Mouse (Mus musculus): Measurements from ENCODE around the gene Ksr2.
"Not testable (repeated sequence)": the region's sequence is repeated elsewhere in the genome, so short reads cannot be mapped to it uniquely, and the experiment has no call there.

The Ksr2 gene

DNA sequence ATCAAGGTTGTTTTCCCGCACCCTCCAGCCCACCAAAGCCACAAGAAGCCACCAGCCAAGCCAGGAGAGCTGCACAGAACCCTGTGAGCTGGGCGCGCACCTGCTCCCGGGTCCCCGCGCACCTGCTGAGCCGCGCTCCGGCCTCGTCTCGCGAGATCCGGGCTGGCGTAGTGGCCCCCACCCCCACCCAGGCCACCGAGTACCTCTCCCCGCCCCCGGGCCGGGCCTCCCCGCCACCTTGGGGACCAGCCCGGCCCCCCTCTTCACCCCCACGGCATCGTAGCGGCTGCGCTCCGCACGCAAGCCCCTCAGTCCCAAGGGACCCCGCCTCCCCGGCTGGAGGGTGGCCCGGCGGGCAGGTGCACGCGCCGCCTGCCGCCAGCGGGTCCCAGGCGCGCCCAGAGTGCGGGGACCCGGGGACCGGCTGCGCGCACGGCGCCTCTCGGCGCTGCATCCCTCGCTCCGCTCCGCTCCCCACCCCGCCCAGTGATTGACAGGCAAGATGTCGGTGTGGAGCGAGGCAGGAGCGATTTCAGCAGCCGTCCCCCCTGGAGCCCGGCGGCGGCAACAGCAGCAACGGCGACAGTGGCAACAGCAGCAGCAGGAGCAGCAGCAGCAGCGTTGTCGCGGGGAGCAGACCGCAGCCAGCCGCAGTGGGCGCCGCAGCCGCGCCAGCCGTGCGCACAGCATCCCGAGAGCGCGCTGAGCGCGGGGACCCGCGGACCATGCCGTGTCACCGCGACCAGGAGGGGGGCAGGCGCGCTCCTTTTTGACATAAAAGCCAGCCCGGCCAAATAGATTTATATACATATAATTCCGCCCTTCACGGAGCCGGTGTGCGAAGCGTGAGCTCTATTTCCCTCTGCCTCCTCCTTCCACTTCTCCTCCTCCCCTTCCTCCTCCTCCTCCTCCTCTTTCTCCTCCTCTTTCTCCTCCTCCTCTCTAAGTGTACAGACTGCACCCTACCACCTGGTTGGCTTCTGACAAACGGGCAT is at the start of gene Ksr2:
Gene Ksr2, plus strand, starts transcription at position 494 of the 995 bp plus-strand sequence.
- peak; percentile 89 for DNase-seq

DNA sequence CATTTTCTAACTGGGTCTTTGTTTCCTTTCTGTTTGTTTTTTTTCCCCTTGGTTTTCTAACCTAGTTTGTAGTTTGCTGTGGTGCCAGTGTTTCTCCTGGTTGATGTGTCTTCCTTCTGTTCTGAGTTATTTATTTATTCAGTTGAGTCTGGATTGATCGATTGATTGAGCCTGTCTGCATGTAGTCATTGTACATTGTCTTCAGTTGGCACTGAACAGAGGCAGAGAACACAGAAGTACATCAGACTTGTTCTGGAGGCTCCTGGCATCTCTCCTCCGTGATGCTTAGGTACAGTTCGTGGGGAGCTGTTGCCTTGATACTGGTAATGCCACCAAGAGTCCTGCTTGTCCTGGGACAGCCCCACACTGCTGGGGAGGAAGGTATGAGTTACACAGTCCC is 49.0 kb upstream of the Ksr2 start:
- no peak for DNase-seq

DNA sequence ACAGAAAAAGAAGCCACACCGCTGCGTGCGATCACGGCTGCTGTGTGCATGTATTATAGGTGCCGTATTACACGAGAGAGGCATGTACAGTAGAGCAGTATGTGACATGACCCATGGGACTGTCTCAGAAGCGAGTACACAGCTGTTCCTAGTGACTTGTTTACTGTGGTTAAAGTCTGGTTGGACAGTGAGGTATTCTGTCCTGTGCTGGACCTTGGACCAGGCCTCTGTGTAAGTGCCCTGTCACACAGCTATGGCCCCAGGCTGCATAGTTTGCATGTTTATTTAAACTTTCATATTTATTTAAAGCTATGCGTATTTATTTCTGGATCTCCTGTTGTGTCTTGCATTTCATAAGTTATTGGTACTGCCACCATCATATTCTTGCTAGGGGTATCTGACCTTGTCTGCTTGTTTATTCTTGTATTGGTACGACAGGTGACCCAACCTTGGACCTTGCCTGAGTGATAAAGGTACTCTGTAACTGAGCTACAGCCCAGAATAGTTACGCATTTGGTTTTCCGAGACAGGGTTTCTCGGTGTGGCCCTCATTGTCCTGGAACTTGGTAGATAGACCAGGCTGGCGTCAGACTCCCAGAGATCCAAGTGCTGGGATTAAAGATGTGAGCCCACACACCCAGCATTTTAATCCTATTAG is 47.8 kb upstream of the Ksr2 start:
- DNase-seq: no peak

DNA sequence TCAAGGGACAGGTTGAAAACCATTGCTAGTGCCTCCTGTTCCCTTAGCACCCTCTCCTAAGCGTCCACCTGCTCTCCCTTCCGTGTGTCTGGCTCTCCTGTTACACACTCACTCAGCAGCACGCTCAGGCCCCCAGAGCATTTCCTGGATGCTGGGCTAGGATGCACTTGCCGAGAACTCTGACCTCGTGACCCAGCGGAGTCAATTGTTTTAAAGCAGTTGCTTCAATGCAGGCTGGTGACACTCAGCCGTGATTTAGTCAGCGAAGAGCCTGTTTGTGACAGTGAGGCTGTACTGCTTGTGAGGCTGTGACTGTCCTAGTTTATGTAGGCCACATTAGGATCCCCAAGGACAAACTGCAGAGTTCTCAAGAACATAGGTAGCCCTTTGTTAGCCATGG is 46.6 kb upstream of the Ksr2 start:
- no peak for DNase-seq

DNA sequence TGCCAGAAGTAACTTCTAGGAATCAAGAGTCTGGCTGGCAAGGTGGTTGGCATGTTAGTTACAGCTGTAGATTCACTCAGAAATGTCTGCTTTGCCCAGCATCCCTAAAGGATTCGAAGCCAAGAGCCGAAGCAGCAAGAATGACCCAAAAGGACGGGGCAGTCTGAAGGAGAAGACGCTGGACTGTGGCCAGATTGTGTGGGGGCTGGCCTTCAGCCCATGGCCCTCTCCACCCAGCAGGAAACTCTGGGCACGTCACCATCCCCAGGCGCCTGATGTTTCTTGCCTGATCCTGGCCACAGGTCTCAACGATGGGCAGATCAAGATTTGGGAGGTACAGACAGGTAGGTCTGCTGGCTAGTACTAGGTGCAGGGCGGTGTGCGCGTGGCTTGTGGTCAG is 43.2 kb upstream of the Ksr2 start:
- DNase-seq: no peak

DNA sequence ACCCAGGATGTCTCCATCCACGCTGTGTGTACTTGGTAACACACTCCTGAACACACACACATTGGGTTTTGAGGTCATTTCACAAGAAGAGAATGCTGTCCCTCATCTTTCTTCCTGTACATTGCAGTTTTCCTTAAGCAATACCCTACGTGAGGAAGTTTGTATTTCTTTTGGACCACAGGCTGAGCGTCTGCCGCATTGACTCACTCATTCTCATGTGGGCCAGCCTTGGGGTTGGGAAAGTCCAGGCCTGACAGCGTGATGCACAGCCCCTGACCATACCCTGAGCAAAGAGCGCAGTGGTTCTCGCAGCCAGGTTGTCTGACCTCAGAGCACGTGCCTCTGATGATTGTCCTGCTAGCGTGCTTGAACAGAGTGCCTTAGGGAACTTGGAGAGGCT is 40.4 kb upstream of the Ksr2 start:
- DNase-seq: no peak

DNA sequence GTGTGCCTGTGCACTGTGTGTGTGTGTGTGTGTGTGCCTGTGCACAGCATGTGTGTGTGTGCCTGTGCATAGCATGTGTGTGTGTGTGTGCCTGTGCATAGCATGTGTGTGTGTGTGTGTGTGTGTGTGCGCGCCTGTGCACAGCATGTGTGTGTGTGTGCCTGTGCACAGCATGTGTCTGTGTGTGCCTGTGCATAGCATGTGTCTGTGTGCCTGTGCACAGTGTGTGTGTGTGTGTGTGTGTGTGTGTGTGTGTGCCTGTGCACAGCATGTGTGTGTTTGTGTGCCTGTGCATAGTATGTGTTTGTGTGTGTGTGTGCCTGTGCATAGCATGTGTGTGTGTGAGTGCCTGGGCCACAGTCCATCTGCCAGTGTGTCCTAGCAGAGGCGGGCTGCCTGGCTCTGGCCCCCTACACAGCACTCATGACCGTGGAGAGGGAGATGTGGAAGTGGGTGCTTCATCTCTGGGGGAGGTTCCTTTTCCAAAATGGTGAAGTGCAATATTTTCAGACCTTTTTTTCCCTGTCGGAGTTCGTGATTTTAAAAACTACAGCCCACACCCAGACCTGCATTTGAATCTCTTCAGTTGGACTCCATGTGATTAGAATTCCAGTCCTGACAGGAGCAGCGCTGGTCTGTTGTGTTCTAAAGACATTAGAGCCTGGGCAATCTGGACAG is 39.3 kb upstream of the Ksr2 start:
- no peak for DNase-seq

DNA sequence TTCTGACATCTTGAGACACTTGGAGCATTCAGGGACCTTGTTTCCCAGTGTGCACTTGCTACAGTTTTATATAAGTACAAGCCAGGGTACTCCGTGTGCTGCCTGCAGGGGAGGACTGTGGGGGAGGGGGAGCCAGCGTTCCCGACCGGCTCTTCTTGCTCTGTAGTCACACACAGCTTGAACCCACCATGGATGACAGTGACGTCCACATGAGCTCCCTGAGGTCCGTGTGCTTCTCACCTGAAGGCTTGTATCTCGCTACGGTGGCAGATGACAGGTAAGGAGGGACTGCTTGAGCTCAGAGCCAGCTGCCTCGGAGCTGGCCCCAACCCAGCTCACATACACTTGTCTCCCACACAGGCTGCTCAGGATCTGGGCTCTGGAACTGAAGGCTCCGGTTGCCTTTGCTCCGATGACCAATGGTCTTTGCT is 37.5 kb upstream of the Ksr2 start:
- no peak for DNase-seq

DNA sequence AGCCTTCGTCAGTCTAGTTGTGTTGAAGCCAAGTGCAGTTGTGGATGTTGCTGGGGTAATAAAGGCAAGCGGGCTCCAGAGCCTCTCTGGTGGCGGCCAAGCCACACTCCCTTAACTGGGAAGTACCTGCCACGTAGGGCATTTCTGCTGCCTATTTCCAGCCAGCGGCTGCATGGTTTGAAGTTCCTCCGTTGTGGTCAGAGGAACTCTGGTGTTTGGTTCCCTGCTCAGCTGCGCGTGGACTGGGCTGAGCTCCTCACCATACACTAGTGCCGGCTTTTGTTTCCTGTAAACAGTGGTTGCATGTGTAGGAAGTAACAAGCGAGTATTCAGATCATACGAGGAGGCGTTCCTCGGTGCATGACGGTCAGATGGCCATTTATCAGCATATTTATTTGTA is 36.1 kb upstream of the Ksr2 start:
- not testable (repeated sequence) for DNase-seq

DNA sequence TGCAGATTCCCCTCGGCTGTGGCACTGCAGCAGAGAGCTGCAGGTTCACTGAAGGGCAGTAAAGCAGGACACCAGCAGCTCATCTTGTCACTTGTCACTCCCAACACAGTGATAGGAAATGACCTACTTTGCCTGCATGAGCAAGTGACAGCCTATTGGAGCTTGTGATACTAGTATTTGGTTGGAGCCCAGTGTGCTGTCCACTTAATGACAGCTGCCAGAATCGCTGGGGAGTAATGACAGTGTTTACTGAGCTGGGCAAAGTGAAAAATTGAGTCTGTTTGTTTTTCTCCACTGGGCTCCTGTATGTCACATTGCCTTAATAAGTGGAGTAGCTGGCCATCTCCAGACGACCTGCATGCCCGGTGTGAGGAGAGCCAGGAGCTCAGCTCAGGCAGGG is 33.6 kb upstream of the Ksr2 start:
- DNase-seq: peak; percentile 37

DNA sequence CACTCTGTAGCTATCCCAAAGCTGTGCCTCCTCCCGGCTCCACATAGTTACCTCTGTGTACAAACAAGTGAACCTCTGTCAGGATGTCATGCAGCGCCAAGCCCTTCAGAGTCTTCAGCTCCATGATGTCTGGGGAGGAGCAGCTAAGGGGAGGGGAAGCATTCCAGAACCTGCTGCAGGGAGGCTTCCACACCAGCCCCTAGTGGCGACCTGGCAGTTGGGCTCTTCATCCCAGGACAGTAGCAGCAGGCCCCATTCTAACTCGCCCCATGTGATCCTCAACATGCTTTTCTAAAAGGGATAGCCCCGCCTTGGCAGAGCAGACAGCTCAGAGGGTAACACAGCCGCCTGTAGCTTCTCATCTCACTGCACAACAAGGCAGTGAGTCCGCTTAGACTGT is 32.0 kb upstream of the Ksr2 start:
- DNase-seq: no peak

DNA sequence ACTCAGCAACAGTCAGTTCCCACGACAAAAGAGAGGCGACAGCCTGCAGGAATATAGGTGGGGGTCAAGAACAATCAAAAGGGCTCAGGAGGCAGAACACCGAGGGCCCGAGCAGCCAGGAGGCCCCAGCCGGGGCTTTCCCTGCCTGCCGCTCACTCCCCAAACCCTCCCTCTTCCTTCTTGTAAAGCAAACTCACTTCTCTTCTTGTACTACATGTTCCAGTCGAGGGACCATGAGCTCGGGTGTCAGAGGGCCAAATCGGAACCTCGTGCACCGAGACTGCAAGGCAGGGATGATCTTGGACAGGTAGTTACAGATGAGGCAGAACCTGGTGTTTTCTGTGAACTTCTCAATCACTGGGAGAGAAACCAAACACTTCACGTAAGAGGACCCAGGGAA is 30.6 kb upstream of the Ksr2 start:
- no peak for DNase-seq

DNA sequence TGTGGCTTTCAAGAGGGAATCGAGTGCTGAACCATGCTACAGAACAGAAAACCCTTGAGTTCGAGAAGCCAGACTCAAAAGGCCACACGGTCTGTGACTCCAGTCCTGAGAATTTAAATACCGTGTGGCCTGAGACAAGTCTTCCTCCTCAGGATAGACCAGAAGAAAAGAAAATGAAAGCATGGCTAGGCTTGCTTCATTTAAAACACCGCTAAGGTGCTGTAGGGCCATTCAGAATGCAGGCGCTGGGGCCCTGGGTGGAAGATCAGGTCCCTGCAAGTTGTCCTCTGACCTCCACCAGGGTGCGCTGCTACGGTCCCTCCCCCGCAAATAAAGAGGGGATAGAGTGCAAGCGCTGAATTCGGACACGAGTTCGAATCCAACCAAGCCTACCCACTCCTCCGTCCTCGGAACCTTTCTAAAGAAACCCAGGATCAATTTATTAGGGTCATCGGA is 25.5 kb upstream of the Ksr2 start:
- DNase-seq: peak; percentile 69

DNA sequence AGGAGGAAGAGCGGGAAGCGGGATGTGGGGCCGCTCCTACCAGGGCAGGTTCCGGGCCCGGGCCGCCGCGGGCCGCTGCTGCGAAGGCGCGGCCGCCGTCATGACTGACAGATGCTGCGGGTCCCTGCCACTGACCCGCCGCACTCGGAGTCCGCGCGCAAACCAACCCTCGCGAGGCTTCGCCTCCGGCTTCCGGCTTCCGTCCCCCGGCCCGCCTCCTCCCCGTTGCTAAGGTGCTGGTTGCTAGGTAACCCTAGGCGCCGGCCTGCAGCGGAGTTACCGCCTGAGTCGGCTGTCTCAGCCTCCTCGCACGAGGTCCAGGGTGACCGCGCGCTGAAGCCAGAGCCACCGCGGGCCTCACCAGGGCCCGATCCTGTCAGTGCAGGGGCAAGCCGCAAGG is 24.9 kb upstream of the Ksr2 start, which contains the start of gene Rfc5:
Gene Rfc5, minus strand, starts transcription at position 171 of the 400 bp plus-strand sequence.
- peak; percentile 98 for DNase-seq

DNA sequence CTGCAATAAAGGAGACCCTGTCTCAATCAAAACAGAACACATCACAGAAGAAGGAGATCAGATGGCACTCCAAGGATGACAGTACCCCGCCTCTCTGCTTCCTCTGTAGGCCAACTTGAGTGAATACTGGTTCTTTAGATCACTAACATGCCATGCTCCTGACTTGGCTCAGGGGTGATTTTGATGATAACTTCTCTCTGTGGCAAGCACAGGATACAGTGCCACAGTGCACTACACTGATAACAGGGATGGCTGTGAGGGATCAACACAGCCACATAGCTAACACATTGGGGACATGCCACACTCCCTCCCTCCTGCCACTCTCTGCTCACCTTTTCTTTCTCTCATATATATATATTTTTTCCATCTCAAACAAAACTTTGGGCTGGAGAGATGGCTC is 22.9 kb upstream of the Ksr2 start:
- DNase-seq: no peak

DNA sequence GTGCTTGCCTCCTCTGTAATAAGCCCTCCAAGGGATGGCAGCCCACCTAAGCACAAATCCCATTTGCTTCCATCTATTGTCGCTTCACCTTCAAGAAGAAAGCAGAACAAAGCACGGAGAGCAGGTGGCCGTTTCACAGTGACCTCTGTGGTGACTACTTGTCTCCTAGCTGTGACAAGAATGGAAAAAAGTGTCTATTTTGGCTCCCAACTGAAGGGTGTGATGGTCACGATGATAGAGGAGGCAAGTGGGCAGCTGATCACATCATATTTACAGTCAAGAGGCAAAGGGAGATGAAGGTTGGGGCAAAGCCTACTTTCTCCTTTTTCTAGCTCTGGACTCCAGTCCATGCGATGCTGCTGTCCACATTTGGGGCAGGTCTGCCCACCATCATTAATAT is 18.0 kb upstream of the Ksr2 start:
- no peak for DNase-seq

DNA sequence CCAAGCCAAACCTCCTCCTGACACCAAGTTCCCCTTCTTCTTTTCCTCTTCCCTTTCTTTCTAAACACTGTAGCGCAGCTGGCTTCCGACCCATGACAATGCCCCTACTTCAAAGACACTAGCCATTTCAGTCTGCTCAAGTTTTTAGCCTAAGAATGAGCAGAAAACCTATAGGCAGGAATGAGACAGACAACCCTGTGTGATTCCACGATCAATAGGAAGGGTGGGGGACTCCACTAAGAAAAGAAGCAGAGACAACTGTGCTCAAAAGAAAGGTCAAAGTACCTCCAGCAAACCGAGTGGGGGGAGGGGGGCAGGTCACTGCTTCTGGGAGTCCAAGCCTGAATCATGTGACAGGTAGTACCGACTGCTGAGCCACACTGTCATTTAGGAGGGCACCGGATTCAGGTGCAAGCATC is 17.2 kb upstream of the Ksr2 start:
- DNase-seq: no peak

DNA sequence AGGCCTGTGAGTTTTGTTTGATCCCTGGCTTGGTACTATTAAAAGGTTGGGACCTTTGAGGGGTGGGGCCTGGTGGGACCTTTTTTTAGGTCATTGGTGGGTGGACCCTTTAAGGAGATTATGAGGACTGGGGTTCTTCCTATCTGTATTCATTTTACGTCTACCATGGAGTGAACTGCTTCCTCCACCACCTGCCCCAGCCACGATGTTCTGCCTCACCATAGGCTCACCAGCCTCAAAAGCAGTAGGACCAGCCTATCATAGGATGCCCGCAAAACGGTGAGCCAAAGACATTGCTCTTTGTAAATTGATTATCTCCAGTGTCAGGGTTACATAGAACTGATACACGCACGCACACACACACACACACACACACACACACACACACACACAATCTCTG is 16.4 kb upstream of the Ksr2 start:
- no peak for DNase-seq

DNA sequence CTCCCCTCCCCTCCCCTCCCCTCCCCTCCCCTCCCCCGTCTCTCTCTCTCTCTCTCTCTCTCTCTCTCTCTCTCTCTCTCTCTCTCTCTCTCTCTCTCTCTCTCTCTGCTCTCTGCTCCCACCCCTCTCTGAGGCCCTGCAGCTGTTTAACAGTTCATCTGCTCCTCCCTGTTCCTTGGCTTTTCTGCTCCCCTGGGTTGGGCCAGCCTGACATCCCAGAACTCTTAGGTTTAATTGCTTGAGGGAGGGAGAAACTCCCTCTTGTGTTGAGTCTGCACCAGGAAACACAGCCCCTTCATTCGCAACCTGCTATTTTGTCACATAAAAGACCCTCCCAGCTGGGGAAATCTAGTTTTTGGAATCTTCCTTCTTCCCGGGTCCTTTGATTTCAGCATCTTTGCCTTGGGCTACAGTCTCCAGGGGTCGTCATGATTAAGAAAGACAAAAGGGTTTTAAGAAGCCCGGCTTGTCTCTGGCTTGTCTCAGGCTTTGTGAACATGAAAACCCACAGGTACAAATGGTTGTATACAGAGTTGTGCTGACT is 15.7 kb upstream of the Ksr2 start:
- DNase-seq: no peak

DNA sequence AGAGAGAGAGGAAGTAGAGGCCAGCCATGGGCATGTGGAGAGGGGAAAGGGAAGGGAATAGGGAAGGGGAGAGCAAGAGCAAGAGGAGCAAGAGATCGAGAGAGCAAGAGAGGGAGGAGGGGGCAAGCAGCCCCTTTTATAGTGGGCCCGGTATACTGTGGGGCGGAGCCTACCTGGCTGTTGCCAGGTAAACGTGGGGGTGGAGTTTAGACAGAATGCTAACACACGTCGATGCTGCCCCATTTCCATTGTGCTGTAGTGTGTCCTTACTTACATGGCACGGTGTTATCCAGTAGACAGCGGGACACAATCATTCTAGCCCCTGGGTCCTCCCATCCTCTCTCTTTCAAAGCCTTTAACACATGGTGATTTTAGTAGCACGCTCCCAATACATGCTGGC is 14.5 kb upstream of the Ksr2 start:
- DNase-seq: no peak

DNA sequence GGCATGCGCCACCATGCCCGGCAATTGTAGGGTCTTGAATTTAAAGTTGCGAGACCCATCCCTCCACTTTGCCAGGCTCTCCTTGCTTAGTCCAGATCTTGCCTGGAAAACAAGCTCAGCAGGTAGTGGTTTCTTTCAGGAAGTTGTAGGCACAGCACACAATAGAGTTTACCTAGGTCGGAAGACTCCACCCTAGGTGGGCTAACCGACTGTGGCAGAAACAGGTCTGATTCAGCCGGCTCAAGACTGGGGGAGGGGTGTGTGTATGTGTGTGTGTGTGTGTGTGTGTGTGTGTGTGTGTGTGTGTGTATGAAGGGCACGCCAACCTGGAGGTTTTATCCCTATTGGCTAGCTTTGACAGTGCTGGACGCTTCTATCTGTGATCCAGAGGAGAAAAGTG is 10.2 kb upstream of the Ksr2 start:
- no peak for DNase-seq

DNA sequence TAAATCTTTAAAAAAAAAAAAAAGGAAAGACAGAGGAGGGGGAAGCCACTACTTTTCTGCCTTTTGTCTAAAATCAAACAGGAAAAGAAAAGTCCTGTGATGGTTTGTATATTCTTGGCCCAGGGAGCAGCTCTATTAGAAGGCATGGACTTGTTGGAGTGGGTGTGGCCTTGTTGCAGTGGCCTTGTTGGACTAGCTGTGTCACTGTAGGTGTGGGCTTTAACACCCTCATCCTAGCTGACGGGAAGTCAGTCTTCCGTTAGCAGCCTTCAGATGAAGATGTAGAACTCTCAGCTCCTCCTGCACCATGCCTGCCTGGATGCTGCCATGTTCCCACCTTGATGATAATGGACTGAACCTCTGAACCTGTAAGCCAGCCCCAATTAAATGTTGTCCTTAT is 9.1 kb upstream of the Ksr2 start:
- not testable (repeated sequence) for DNase-seq

DNA sequence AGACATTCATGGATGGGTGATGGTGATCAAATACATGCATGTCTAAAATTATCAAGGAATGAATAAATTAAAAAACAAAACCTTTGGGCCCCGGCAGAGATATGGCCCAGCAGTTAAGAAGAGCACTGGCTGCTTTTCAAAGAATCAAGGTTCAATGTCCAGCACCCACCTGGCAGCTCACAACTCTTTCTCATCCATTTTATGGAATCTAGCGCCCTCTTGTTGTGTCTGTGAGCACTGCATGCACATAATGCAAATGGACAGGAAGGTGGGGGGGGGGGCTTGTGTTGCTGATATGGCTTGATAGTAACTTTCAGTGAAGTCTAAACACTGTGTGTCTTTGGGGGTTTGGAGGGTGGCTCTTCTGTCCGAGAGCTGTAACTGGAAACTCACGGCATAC is 5.6 kb upstream of the Ksr2 start:
- peak; percentile 60 for DNase-seq
